Mouse (Mus musculus) embryonic fibroblast, embryonic 13.5 days (primary cell): ENCODE data around the gene Ip6k1.

Experiments
- CTCF ChIP-seq: IDR thresholded peaks from 2 replicates; pipeline ENCODE4 v1.5.1; 2011; ENCODE audit warnings: mild to moderate bottlenecking, control low read depth, low read length, moderate library complexity, borderline replicate concordance; ENCODE audit not compliant: insufficient read depth
- POLR2A ChIP-seq: IDR thresholded peaks from 2 replicates; pipeline ENCODE4 v1.6.1; 2011; ENCODE audit warnings: low read depth, mild to moderate bottlenecking, control low read depth, low read length, moderate library complexity

- no peak for TF ChIP-seq CTCF
- TF ChIP-seq POLR2A = no peak; the same call in 1 of the 2 replicates
Measured at GRCm38 (mm10) chr9:107984754-107985055, 17.6 kb upstream of the Ip6k1 start.
